Mouse (Mus musculus): ENCODE measurements around the gene Cdk8. TPM values are rescaled to one million over a fixed set of nuclear protein-coding genes. Genes with fewer than 3 reads are reported as not detected.

Cdk8 gene
- total and polyA plus RNA-seq, 3 experiments: 15.0 to 15.6 (median 15.5) TPM

DNA sequence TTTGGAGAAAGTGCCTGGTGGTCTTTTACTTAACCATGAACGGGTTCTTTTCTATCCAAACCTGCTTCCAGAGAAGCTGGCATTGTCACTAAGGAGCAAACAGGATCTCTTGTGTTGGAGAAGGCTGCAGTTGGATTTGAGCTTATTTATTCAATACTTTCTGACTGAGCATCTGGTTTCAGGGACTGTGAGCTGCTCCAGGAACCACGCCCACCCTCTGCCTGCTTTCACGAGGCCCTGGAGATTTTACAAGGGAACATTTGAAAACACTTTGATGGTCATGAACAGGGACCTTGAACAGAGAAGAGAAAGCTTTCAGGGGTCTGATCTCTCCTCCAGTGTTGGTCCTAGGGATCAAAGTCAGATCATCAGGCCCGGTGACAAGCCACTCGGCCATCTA is 87.0 kb downstream of the Cdk8 start:
- H3K27me3 ChIP-seq (ENCODE audit: control insufficient read depth, insufficient read depth, low read length): no peaks in the 10 kb centered on the region
- no peak overlapping the region for H3K4me3 ChIP-seq
- intact Hi-C loops (cut with DNase I): no loop called here
- TF ChIP-seq CTCF (IDR thresholded peaks at IDR 0.05) (no peak), EP300 (IDR thresholded peaks at IDR 0.05; ENCODE audit: insufficient read depth, low read depth, low read length) (no peak), POLR2A (IDR thresholded peaks at IDR 0.05; ENCODE audit: insufficient read depth, low read depth, low read length) (no peak)
- H3K27ac ChIP-seq: peak overlapping the region; percentile 55
- peak; percentile 49 to 64 for DNase-seq
- H3K9ac ChIP-seq (ENCODE audit: low read depth, low read length): no peak overlapping the region
- WGBS: 59% methylated on average over 5 of the region's 5 CpGs
- H3K36me3 ChIP-seq (ENCODE audit: control insufficient read depth, insufficient read depth, low read length): no peaks in the 10 kb centered on the region
- no peaks in the 10 kb centered on the region for H3K79me2 ChIP-seq (replicated peaks; ENCODE audit: control insufficient read depth, insufficient read depth, low read length)
- H3K4me1 ChIP-seq (ENCODE audit: control insufficient read depth, insufficient read depth, low read length): peaks cover 5% of the 10 kb centered on the region

DNA sequence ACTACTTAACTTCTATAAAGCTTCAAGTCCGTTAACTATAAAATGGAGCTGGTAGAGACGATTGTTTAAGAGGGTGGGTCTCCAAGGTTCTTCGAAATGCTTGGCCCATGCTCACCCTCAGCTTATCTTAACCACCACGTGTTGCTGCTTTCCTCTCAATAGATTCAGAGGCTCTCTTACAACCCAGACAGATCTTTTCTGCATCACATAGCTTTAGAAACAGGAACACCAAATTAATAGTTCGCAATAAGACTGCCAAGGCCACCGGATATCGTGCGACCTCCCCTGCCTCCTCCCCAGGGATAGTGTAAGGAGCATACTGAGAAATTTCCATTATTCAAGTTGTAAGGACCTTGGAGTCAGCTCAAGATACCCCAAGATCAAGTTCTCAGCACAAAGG is 87.4 kb downstream of the Cdk8 start:
- peaks cover 5% of the 10 kb centered on the region for H3K4me1 ChIP-seq (ENCODE audit: control insufficient read depth, insufficient read depth, low read length)
- intact Hi-C loops (cut with DNase I): no loop called here

DNA sequence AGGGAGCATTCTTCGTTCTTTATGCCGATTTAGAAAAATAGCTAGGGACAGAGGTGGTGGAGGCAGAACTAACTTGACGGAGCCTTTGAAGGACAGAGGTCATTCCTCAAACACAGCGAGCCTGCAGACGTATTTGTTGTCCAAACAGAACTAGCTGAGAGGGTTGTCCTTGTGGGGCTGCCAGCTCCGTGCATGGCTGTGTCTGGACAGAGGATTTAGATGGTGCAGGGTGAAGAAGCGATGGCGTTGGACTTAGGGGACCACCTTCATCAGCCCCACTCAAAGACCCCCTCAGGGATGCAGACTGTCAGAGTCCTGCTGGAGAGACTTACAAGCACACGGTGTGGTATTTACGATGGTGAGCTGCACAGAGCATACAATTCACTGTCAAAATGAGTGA is 97.9 kb downstream of the Cdk8 start:
- 72% methylated on average over 10 of the region's 10 CpGs for WGBS
- Histone ChIP-seq H3K4me3 (no peak overlapping the region), H3K27ac (no peak overlapping the region), H3K4me1 (ENCODE audit: control insufficient read depth, insufficient read depth, low read length) (peaks cover 4% of the 10 kb centered on the region), H3K79me2 (replicated peaks; ENCODE audit: control insufficient read depth, insufficient read depth, low read length) (no peaks in the 10 kb centered on the region), H3K36me3 (ENCODE audit: control insufficient read depth, insufficient read depth, low read length) (no peaks in the 10 kb centered on the region), H3K27me3 (ENCODE audit: control insufficient read depth, insufficient read depth, low read length) (no peaks in the 10 kb centered on the region), H3K9ac (ENCODE audit: low read depth, low read length) (no peak overlapping the region)
- TF ChIP-seq CTCF (IDR thresholded peaks at IDR 0.05): no peak
- no peak for TF ChIP-seq POLR2A (IDR thresholded peaks at IDR 0.05; ENCODE audit: insufficient read depth, low read depth, low read length)
- TF ChIP-seq EP300 (IDR thresholded peaks at IDR 0.05; ENCODE audit: insufficient read depth, low read depth, low read length): no peak
- intact Hi-C loops (cut with DNase I): no loop called here
- no peak for DNase-seq

More for the DNA sequence above, 87.4 kb downstream of the Cdk8 start:
- Histone ChIP-seq H3K36me3 (ENCODE audit: control insufficient read depth, insufficient read depth, low read length) (no peaks in the 10 kb centered on the region), H3K27me3 (ENCODE audit: control insufficient read depth, insufficient read depth, low read length) (no peaks in the 10 kb centered on the region), H3K9ac (ENCODE audit: low read depth, low read length) (no peak overlapping the region), H3K79me2 (replicated peaks; ENCODE audit: control insufficient read depth, insufficient read depth, low read length) (no peaks in the 10 kb centered on the region), H3K4me3 (no peak overlapping the region), H3K27ac (peak overlapping the region; percentile 55)
- WGBS: 47% methylated on average over 8 of the region's 8 CpGs
- TF ChIP-seq POLR2A (IDR thresholded peaks at IDR 0.05; ENCODE audit: insufficient read depth, low read depth, low read length) (no peak), EP300 (IDR thresholded peaks at IDR 0.05; ENCODE audit: insufficient read depth, low read depth, low read length) (no peak), CTCF (IDR thresholded peaks at IDR 0.05) (no peak)
- peak in 1 of 2 experiments; percentile 45 for DNase-seq

DNA sequence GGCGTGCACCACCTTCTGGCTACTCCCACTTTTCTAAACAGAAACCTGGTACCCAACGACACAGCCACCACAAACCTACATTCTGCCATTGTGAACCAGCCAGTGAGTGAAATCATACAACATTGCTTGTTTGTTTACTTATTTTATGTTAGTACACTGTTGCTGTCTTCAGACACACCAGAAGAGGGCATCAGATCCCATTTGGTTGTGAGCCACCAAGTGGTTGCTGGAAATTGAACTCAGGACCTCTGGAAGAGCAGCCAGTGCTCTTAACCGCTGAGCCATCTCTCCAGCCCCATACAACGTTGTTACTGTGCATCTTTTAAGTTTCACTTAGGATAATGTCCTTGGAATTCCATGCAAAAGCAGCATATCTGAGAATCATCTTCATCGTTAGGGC is 98.5 kb downstream of the Cdk8 start:
- intact Hi-C loops (cut with DNase I): no loop called here
- peaks cover 4% of the 10 kb centered on the region for H3K4me1 ChIP-seq (ENCODE audit: control insufficient read depth, insufficient read depth, low read length)
- whole genome bisulfite sequencing: 79% methylated on average over 5 of the region's 5 CpGs
- no peaks in the 10 kb centered on the region for H3K27me3 ChIP-seq (ENCODE audit: control insufficient read depth, insufficient read depth, low read length)
- no peaks in the 10 kb centered on the region for H3K79me2 ChIP-seq (replicated peaks; ENCODE audit: control insufficient read depth, insufficient read depth, low read length)
- H3K36me3 ChIP-seq (ENCODE audit: control insufficient read depth, insufficient read depth, low read length): no peaks in the 10 kb centered on the region
- TF ChIP-seq POLR2A (IDR thresholded peaks at IDR 0.05; ENCODE audit: insufficient read depth, low read depth, low read length) (no peak), CTCF (IDR thresholded peaks at IDR 0.05) (no peak), EP300 (IDR thresholded peaks at IDR 0.05; ENCODE audit: insufficient read depth, low read depth, low read length) (no peak)
- no peak overlapping the region for H3K27ac ChIP-seq
- H3K4me3 ChIP-seq: no peak overlapping the region
- no peak for DNase-seq
- no peak overlapping the region for H3K9ac ChIP-seq (ENCODE audit: low read depth, low read length)

DNA sequence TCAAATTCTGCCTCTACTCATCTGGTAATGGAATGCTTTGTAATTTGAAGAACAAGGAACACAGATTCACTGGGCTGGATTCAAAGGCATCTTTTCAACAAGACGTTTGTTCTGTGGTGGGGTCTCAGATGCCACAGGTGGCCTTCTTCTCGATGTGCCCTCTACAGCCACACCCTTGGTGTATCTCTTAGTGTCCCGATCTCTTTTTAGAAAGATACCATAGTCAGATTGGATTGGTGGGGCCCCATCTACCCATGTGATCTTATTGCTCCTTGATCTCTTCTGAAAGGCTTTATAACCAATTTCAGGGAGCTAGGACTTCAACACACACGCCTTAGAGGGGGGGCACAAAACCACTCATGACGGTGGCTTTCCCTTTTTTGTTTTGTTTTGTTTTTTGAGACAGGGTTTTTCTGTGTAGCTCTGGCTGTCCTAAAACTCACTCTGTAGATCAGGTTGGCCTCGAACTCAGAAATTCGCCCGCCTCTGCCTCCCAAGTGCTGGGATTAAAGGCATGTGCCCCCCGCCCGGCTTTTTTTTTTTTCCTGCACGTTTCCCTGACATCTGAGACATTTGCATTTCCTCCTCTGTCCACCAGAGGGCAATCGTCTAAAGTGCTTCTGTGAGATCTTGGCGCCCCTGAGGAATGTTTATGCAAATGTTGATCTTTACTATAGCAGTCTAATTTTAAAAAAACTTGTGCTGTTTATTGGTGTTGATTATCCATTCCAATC is 99.2 kb downstream of the Cdk8 start:
- TF ChIP-seq CTCF (IDR thresholded peaks at IDR 0.05): peak; percentile 78
- TF ChIP-seq POLR2A (IDR thresholded peaks at IDR 0.05; ENCODE audit: insufficient read depth, low read depth, low read length): no peak
- Histone ChIP-seq H3K27me3 (ENCODE audit: control insufficient read depth, insufficient read depth, low read length) (no peaks in the 10 kb centered on the region), H3K79me2 (replicated peaks; ENCODE audit: control insufficient read depth, insufficient read depth, low read length) (no peaks in the 10 kb centered on the region), H3K4me3 (no peak overlapping the region), H3K27ac (no peak overlapping the region), H3K36me3 (ENCODE audit: control insufficient read depth, insufficient read depth, low read length) (no peaks in the 10 kb centered on the region), H3K4me1 (ENCODE audit: control insufficient read depth, insufficient read depth, low read length) (peaks cover 4% of the 10 kb centered on the region), H3K9ac (ENCODE audit: low read depth, low read length) (no peak overlapping the region)
- peak in 1 of 2 experiments; percentile 13 for DNase-seq
- intact Hi-C loops (cut with DNase I): loop anchor here (5.0 to 10.0 kb wide), 2 partner anchors 145 to 147 kb away; partner anchors contain the start of gene 1700001J03Rik
- WGBS: 22% methylated on average over 13 of the region's 13 CpGs

DNA sequence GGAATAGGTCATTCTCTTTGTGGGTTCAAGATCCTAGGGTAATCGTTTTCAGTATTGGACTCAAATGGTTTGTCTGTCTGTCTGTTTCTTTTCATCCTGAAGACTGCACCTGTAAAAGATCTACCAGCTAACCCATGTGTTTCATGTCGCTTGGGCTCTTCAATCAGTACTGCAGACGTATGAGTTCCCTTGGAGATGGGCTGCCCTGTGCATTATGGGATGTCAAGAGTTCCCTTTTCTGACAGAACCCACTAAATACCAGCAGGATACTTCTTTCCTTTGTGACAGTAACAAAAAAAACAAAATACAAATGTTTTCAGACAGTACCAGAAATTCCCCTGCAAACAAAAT is 99.7 kb downstream of the Cdk8 start:
- Histone ChIP-seq H3K36me3 (ENCODE audit: control insufficient read depth, insufficient read depth, low read length) (no peaks in the 10 kb centered on the region), H3K4me3 (no peak overlapping the region), H3K27ac (no peak overlapping the region), H3K27me3 (ENCODE audit: control insufficient read depth, insufficient read depth, low read length) (no peaks in the 10 kb centered on the region), H3K9ac (ENCODE audit: low read depth, low read length) (no peak overlapping the region), H3K4me1 (ENCODE audit: control insufficient read depth, insufficient read depth, low read length) (peaks cover 2% of the 10 kb centered on the region; the same call in 1 of the 2 replicates), H3K79me2 (replicated peaks; ENCODE audit: control insufficient read depth, insufficient read depth, low read length) (no peaks in the 10 kb centered on the region)
- no peak for TF ChIP-seq POLR2A (IDR thresholded peaks at IDR 0.05; ENCODE audit: insufficient read depth, low read depth, low read length)
- no peak for DNase-seq
- intact Hi-C loops (cut with DNase I): loop anchor here (5.0 to 10.0 kb wide), 2 partner anchors 146 to 147 kb away; partner anchors contain the start of gene 1700001J03Rik
- 30% methylated on average over 3 of the region's 3 CpGs for WGBS
